Mouse (Mus musculus): ENCODE measurements around the gene Slc22a21. TPM values are rescaled to one million over a fixed set of nuclear protein-coding genes. Genes with fewer than 3 reads are reported as not detected.

Gene Slc22a21
- total and polyA plus RNA-seq, 3 experiments = not detected

DNA sequence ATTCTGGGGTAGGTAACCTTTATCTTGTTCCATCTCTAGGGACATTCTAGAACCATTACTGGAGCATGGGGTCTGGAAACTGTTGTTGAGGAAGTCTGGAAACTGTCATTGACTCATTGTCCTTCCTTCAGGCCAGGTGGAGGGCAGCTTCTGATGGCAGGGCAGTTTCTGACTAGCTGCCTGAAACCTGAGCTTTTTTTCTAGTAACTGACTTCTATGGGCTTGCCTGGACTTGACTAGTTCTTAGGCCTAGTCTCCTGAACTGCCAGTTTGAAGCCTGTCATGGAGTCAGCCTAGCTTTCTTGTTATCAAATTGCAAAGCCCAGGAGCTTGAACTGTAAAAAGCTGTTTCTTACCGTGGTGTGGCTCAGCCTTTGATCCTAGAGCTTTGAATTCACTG is 79.1 kb downstream of the Slc22a21 start:
- in situ Hi-C loops (cut with MboI; ENCODE audit: low pct_ligation_motif_present, low pct_unique_long_range_greater_than_20kb, low sequenced_read_pairs) (no loop called here), dilution Hi-C loops (cut with MboI; ENCODE audit: extremely low pct_ligation_motif_present, extremely low pct_unique_long_range_greater_than_20kb, low sequenced_read_pairs) (no loop called here)
- Histone ChIP-seq H3K36me3 (replicated peaks in 1 of 2; ENCODE audit: control insufficient read depth in 1 of 2, insufficient read depth in 1 of 2, low read length in 1 of 2) (no peaks in the 10 kb centered on the region), H3K4me3 (replicated peaks in 1 of 3; ENCODE audit: low read depth in 2 of 3, low read length in 2 of 3, poor library complexity in 1 of 3) (no peak overlapping the region), H3K4me2 (ENCODE audit: insufficient read depth, low read depth, poor library complexity, severe bottlenecking) (no peak overlapping the region), H3K4me1 (ENCODE audit: control insufficient read depth in 1 of 2, insufficient read depth in 2 of 2) (peaks cover 5% of the 10 kb centered on the region in 2 experiments; a peak in 1 of 4 replicates), H3K27ac (ENCODE audit: insufficient read depth, low read depth) (no peak overlapping the region), H3K9me3 (replicated peaks; ENCODE audit: low read length) (no peaks in the 10 kb centered on the region), H3K79me2 (replicated peaks; ENCODE audit: control insufficient read depth, extremely low read depth, insufficient read depth, poor library complexity, severe bottlenecking) (no peaks in the 10 kb centered on the region), H3K27me3 (replicated peaks) (no peaks in the 10 kb centered on the region), H3K9ac (ENCODE audit: insufficient read depth, low read depth) (no peak overlapping the region)
- peak; percentile 12 for DNase-seq (ENCODE audit: extremely low read depth)
- TF ChIP-seq TCF12 (IDR thresholded peaks at IDR 0.05; ENCODE audit: low read depth, low read length) (peak; percentile 45; the same call in 1 of the 2 replicates), CHD1 (IDR thresholded peaks at IDR 0.05; ENCODE audit: low read depth, low read length) (peak; percentile 77; the same call in 1 of the 2 replicates), CTCF (conservative IDR thresholded peaks at IDR 0.05 in 1 of 2, IDR thresholded peaks at IDR 0.05 in 1 of 2; ENCODE audit: low read depth in 2 of 2, low read length in 2 of 2) (no peak), E2F4 (IDR thresholded peaks at IDR 0.05; ENCODE audit: insufficient replicate concordance, low read depth, low read length) (no peak), SMC3 (IDR thresholded peaks at IDR 0.05; ENCODE audit: low read depth, low read length) (no peak), ZNF384 (IDR thresholded peaks at IDR 0.05; ENCODE audit: low read depth, low read length) (peak; percentile 70), EP300 (IDR thresholded peaks at IDR 0.05; ENCODE audit: low read length) (0 out of 2 replicates have a peak, but pooled peaks have one; percentile 20)

DNA sequence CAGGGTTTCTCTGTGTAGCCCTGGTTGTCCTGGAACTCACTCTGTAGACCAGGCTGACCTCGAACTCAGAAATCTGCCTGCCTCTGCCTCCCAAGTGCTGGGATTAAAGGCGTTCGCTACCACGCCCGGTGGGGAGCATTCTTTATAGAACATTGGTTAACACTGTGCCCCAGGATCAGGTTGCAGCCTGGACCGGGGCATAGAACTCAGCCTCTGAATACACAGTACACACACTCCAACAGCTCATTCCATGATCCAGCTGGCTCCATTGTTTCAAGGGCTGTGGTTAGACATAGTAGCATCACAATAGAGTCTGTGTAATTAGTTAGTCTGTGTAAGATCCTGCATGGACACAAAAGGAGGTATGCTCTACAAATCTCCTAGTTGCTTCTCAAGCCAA is 80.2 kb downstream of the Slc22a21 start:
- Histone ChIP-seq H3K27ac (ENCODE audit: insufficient read depth, low read depth) (no peak overlapping the region), H3K9me3 (replicated peaks; ENCODE audit: low read length) (no peaks in the 10 kb centered on the region), H3K4me1 (ENCODE audit: control insufficient read depth in 1 of 2, insufficient read depth in 2 of 2) (peaks cover 5% of the 10 kb centered on the region in 2 experiments; a peak in 1 of 4 replicates), H3K4me2 (ENCODE audit: insufficient read depth, low read depth, poor library complexity, severe bottlenecking) (no peak overlapping the region), H3K9ac (ENCODE audit: insufficient read depth, low read depth) (no peak overlapping the region), H3K4me3 (replicated peaks in 1 of 3; ENCODE audit: low read depth in 2 of 3, low read length in 2 of 3, poor library complexity in 1 of 3) (no peak overlapping the region), H3K36me3 (replicated peaks in 1 of 2; ENCODE audit: control insufficient read depth in 1 of 2, insufficient read depth in 1 of 2, low read length in 1 of 2) (no peaks in the 10 kb centered on the region), H3K79me2 (replicated peaks; ENCODE audit: control insufficient read depth, extremely low read depth, insufficient read depth, poor library complexity, severe bottlenecking) (no peaks in the 10 kb centered on the region), H3K27me3 (replicated peaks) (no peaks in the 10 kb centered on the region)
- in situ Hi-C loops (cut with MboI; ENCODE audit: low pct_ligation_motif_present, low pct_unique_long_range_greater_than_20kb, low sequenced_read_pairs) = no loop called here
- dilution Hi-C loops (cut with MboI; ENCODE audit: extremely low pct_ligation_motif_present, extremely low pct_unique_long_range_greater_than_20kb, low sequenced_read_pairs) = no loop called here
- no peak for DNase-seq (ENCODE audit: extremely low read depth)
- TF ChIP-seq PAX5 (IDR thresholded peaks at IDR 0.05; ENCODE audit: low read length) = no peak
- TF ChIP-seq BHLHE40 (IDR thresholded peaks at IDR 0.05; ENCODE audit: low read depth, low read length) = no peak
- TF ChIP-seq POLR2A (IDR thresholded peaks at IDR 0.05; ENCODE audit: low read depth, low read length) = no peak
- TF ChIP-seq JUND (conservative IDR thresholded peaks at IDR 0.05; ENCODE audit: low read depth, low read length) = no peak
- no peak for TF ChIP-seq NRF1 (IDR thresholded peaks at IDR 0.05; ENCODE audit: low read depth, low read length)
- no peak for TF ChIP-seq NELFE (IDR thresholded peaks at IDR 0.05; ENCODE audit: low read depth, low read length)
- TF ChIP-seq EP300 (IDR thresholded peaks at IDR 0.05; ENCODE audit: low read length) = no peak
- no peak for TF ChIP-seq UBTF (IDR thresholded peaks at IDR 0.05; ENCODE audit: low read depth, low read length)
- no peak for TF ChIP-seq ELF1 (IDR thresholded peaks at IDR 0.05; ENCODE audit: low read depth, low read length)
- no peak for TF ChIP-seq TCF12 (IDR thresholded peaks at IDR 0.05; ENCODE audit: low read depth, low read length)
- no peak for TF ChIP-seq GABPA (IDR thresholded peaks at IDR 0.05; ENCODE audit: insufficient replicate concordance, low read depth, low read length)
- TF ChIP-seq ZMIZ1 (IDR thresholded peaks at IDR 0.05; ENCODE audit: low read depth, low read length) = no peak
- no peak for TF ChIP-seq IRF4 (IDR thresholded peaks at IDR 0.05; ENCODE audit: low read depth, low read length)
- TF ChIP-seq CTCF (conservative IDR thresholded peaks at IDR 0.05 in 1 of 2, IDR thresholded peaks at IDR 0.05 in 1 of 2; ENCODE audit: low read depth in 2 of 2, low read length in 2 of 2) = no peak
- TF ChIP-seq MAX (IDR thresholded peaks at IDR 0.05; ENCODE audit: low read length) = no peak
- no peak for TF ChIP-seq USF1 (IDR thresholded peaks at IDR 0.05; ENCODE audit: low read depth, low read length)

Other genes starting within 250 kb of the Slc22a21 start
- 46.4 and 64.9 TPM in 2 replicates for gene Irf1, start 210.3 kb downstream of the Slc22a21 start, total RNA-seq (2012; rRNA removed)
- 19.8 and 23.6 TPM in 2 replicates for gene Irf1, start 210.3 kb downstream of the Slc22a21 start, total RNA-seq (2014; rRNA removed)
- 17.8 and 18.2 TPM in 2 replicates for gene Irf1, start 210.3 kb downstream of the Slc22a21 start, polyA plus RNA-seq (2012; ENCODE audit: insufficient read length, low read depth)
- gene Gm17334, start 207.1 kb downstream of the Slc22a21 start, total RNA-seq (2012; rRNA removed) = 0.71 and 0.72 TPM in 2 replicates
- not detected in 2 replicates for gene Gm17334, start 207.1 kb downstream of the Slc22a21 start, total RNA-seq (2014; rRNA removed)
- gene Gm17334, start 207.1 kb downstream of the Slc22a21 start, polyA plus RNA-seq (2012; ENCODE audit: insufficient read length, low read depth) = 0.47 and 0.57 TPM in 2 replicates
- 0.88 and 2.7 TPM in 2 replicates for gene Gm12216, start 121.1 kb downstream of the Slc22a21 start, total RNA-seq (2012; rRNA removed)
- gene Gm12216, start 121.1 kb downstream of the Slc22a21 start, total RNA-seq (2014; rRNA removed) = 0.73 and 0.77 TPM in 2 replicates
- gene Gm12216, start 121.1 kb downstream of the Slc22a21 start, polyA plus RNA-seq (2012; ENCODE audit: insufficient read length, low read depth) = 0.56 and 1.1 TPM in 2 replicates
- gene Slc22a5, start 88.7 kb downstream of the Slc22a21 start, total RNA-seq (2012; rRNA removed) = 5.3 and 6.7 TPM in 2 replicates
- gene Slc22a5, start 88.7 kb downstream of the Slc22a21 start, total RNA-seq (2014; rRNA removed) = 6.2 and 6.4 TPM in 2 replicates
- 5.6 and 7.1 TPM in 2 replicates for gene Slc22a5, start 88.7 kb downstream of the Slc22a21 start, polyA plus RNA-seq (2012; ENCODE audit: insufficient read length, low read depth)
- gene Slc22a4, start 47.8 kb upstream of the Slc22a21 start, total RNA-seq (2012; rRNA removed) = not detected in 2 replicates
- gene Slc22a4, start 47.8 kb upstream of the Slc22a21 start, total RNA-seq (2014; rRNA removed) = not detected in 2 replicates
- not detected in 2 replicates for gene Slc22a4, start 47.8 kb upstream of the Slc22a21 start, polyA plus RNA-seq (2012; ENCODE audit: insufficient read length, low read depth)
- gene Pdlim4, start 88.7 kb upstream of the Slc22a21 start, total RNA-seq (2012; rRNA removed) = not detected in 2 replicates
- gene Pdlim4, start 88.7 kb upstream of the Slc22a21 start, total RNA-seq (2014; rRNA removed) = not detected in 2 replicates
- gene Pdlim4, start 88.7 kb upstream of the Slc22a21 start, polyA plus RNA-seq (2012; ENCODE audit: insufficient read length, low read depth) = not detected in 2 replicates
- gene P4ha2, start 119.8 kb upstream of the Slc22a21 start, total RNA-seq (2012; rRNA removed) = 5.0 and 10.0 TPM in 2 replicates
- gene P4ha2, start 119.8 kb upstream of the Slc22a21 start, total RNA-seq (2014; rRNA removed) = 7.9 and 10.1 TPM in 2 replicates
- 3.6 and 4.2 TPM in 2 replicates for gene P4ha2, start 119.8 kb upstream of the Slc22a21 start, polyA plus RNA-seq (2012; ENCODE audit: insufficient read length, low read depth)